Comparison of ENCODE assay signal across 35 mouse cellular contexts in genomic region chr5:30098260-30098659, GRCm38 (mm10). TPM values are rescaled to one million over a fixed set of nuclear protein-coding genes. Genes with fewer than 3 reads are reported as not detected.
"Had no signal": no experiment of that assay in that cellular context is flagged by ENCODE, and none has a peak within 500 bp of the region (broad histone marks: within the 10 kb centered on the region; RNA-seq: fewer than 3 reads in every experiment).

No protein-coding gene starts in this region.

- H3K9ac ChIP-seq: heart, embryonic 12.5 days; hindbrain, embryonic 12.5 days; hindbrain, embryonic 14.5 days; intestine, embryonic 15.5 days; limb, embryonic 12.5 days; liver, embryonic 13.5 days had no signal

- H3K4me2 ChIP-seq: heart, embryonic 12.5 days; hindbrain, embryonic 12.5 days; hindbrain, embryonic 14.5 days; intestine, embryonic 15.5 days; limb, embryonic 12.5 days; liver, embryonic 11.5 days; liver, embryonic 13.5 days had no signal

- H3K4me1 ChIP-seq: heart, embryonic 10.5 days; heart, embryonic 12.5 days; hindbrain, embryonic 10.5 days; hindbrain, embryonic 12.5 days; intestine, embryonic 15.5 days; limb, embryonic 12.5 days; liver, embryonic 13.5 days had no signal

- H3K4me3 ChIP-seq: gastrocnemius, adult 2 months; heart, embryonic 10.5 days; heart, embryonic 12.5 days; hindbrain, embryonic 10.5 days; hindbrain, embryonic 12.5 days; intestine, embryonic 15.5 days; layer of hippocampus, adult 2 months; left cerebral cortex, adult 2 months; limb, embryonic 10.5 days; limb, embryonic 12.5 days; liver, embryonic 13.5 days had no signal

- DNase-seq: gastrocnemius, adult 2 months; gastrocnemius, postnatal 10 days; gastrocnemius, postnatal 25 days; heart, postnatal 10 days; heart, postnatal 4 days; kidney, adult 18-20 months; kidney, adult 8-10 months; kidney, postnatal 10 days; kidney, postnatal 25 days; kidney, postnatal 4 days; liver; liver, embryonic 13.5 days had no signal

- H3K27ac ChIP-seq: gastrocnemius, adult 2 months; heart, embryonic 10.5 days; hindbrain, embryonic 10.5 days; hindbrain, embryonic 12.5 days; hindbrain, embryonic 14.5 days; intestine, embryonic 15.5 days; layer of hippocampus, adult 2 months; left cerebral cortex, adult 2 months; limb, embryonic 10.5 days; limb, embryonic 12.5 days; liver, embryonic 13.5 days had no signal

- H3K9me3 ChIP-seq: heart, embryonic 10.5 days; hindbrain, embryonic 10.5 days; intestine, embryonic 15.5 days; limb, embryonic 10.5 days had no signal

- H3K36me3 ChIP-seq: heart, embryonic 10.5 days; heart, embryonic 12.5 days; hindbrain, embryonic 10.5 days; hindbrain, embryonic 12.5 days; intestine, embryonic 15.5 days; limb, embryonic 10.5 days; limb, embryonic 12.5 days; liver, embryonic 13.5 days had no signal

- ATAC-seq: hindbrain, embryonic 16.5 days; inflammation-experienced regulatory T-cells, adult 6 months; intestine, embryonic 15.5 days; intestine, postnatal 0 days had no signal

RNA-seq across cellular contexts. Expression of gene Garem2, which starts 6.7 kb away (rescaled TPM):
- total RNA-seq: gastrocnemius, adult 2 months; gastrocnemius, postnatal 25 days; granulocyte monocyte progenitor cell, adult 5-6 weeks had no signal
- polyA plus RNA-seq: inflammation-experienced regulatory T-cells, adult 6 months had no signal

RNA-seq across cellular contexts. Expression of gene 3110082J24Rik, which starts 7.6 kb away (rescaled TPM):
- total RNA-seq: gastrocnemius, adult 2 months; gastrocnemius, postnatal 10 days; gastrocnemius, postnatal 25 days; gastrocnemius, postnatal 4 days; granulocyte monocyte progenitor cell, adult 5-6 weeks; heart, adult 8-10 months; heart, postnatal 10 days; heart, postnatal 25 days; heart, postnatal 4 days had no signal
- polyA plus RNA-seq: heart, embryonic 12.5 days; heart, embryonic 14.5 days; heart, embryonic 16.5 days; inflammation-experienced regulatory T-cells, adult 6 months; intestine, embryonic 15.5 days; intestine, postnatal 0 days; kidney, embryonic 14.5 days; kidney, embryonic 16.5 days; limb, embryonic 10.5 days; limb, embryonic 12.5 days; limb, embryonic 14.5 days; liver, embryonic 11.5 days; liver, embryonic 13.5 days had no signal
